ENCODE assay signal across 24 mouse cellular contexts in the genomic region with DNA sequence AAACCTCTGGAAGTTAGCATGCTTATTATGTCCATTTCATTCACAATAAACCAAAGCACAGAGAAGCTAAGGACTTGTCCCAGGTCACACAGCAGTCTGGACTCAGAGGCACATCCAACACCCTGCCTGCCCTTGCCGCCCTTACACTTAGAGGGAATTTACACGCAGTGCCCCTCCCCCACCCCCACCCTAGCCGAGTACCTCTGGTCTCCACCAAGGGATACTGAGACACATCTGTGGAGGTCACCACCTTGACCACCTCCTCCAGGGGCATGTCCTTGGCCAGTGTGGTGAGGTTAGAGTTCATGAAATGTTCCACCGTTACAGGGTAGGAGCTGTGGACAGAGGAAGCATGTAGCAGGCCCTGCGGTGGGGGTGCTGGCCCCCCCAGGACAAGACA. TPM values are rescaled to one million over a fixed set of nuclear protein-coding genes. Genes with fewer than 3 reads are reported as not detected.
"Had no signal": no experiment of that assay in that cellular context is flagged by ENCODE, and none has a peak within 500 bp of the region (broad histone marks: within the 10 kb centered on the region; RNA-seq: fewer than 3 reads in every experiment).

No protein-coding gene starts in this region.

- H3K27ac ChIP-seq: intestine, embryonic 15.5 days; left cerebral cortex, adult 2 months; limb, embryonic 12.5 days; limb, embryonic 15.5 days; liver, embryonic 14.5 days; macrophage; midbrain, embryonic 13.5 days; neural tube, embryonic 13.5 days; stomach, embryonic 15.5 days had no signal

- H3K9me3 ChIP-seq: intestine, embryonic 15.5 days; limb, embryonic 12.5 days; limb, embryonic 15.5 days; midbrain, embryonic 13.5 days; neural tube, embryonic 13.5 days; stomach, embryonic 15.5 days had no signal

- H3K4me2 ChIP-seq: intestine, embryonic 15.5 days; limb, embryonic 12.5 days; limb, embryonic 15.5 days; liver, embryonic 11.5 days; lung, embryonic 14.5 days; midbrain, embryonic 13.5 days; neural tube, embryonic 13.5 days; stomach, embryonic 15.5 days had no signal

- H3K4me1 ChIP-seq: intestine, embryonic 15.5 days had no signal

- H3K36me3 ChIP-seq: intestine, embryonic 15.5 days; limb, embryonic 12.5 days; limb, embryonic 15.5 days; midbrain, embryonic 13.5 days; neural tube, embryonic 13.5 days; stomach, embryonic 15.5 days had no signal

- H3K4me3 ChIP-seq: intestine, embryonic 15.5 days; left cerebral cortex, adult 2 months; limb, embryonic 12.5 days; limb, embryonic 15.5 days; midbrain, embryonic 13.5 days; myocyte; neural tube, embryonic 13.5 days; stomach, embryonic 15.5 days had no signal

- H3K9ac ChIP-seq: intestine, embryonic 15.5 days; limb, embryonic 12.5 days; limb, embryonic 15.5 days; liver, embryonic 14.5 days; liver, postnatal 0 days; lung, embryonic 14.5 days; midbrain, embryonic 13.5 days; neural tube, embryonic 13.5 days; stomach, embryonic 15.5 days had no signal

RNA-seq across cellular contexts. Expression of a gene that starts 10.6 kb away (rescaled TPM):
- total RNA-seq: layer of hippocampus, adult 8-10 months; layer of hippocampus, postnatal 10 days; layer of hippocampus, postnatal 36 days; left cerebral cortex, postnatal 10 days; left cerebral cortex, postnatal 36 days; megakaryocyte, adult 5-6 weeks; monocyte, adult 5-6 weeks; neutrophil, adult 5-6 weeks had no signal
- polyA plus RNA-seq: liver, embryonic 14.5 days; liver, postnatal 0 days; macrophage; midbrain, embryonic 13.5 days; neural tube, embryonic 13.5 days; urinary bladder, adult 2 months had no signal

RNA-seq across cellular contexts. Expression of a gene that starts 19.9 kb away (rescaled TPM):
- total RNA-seq: megakaryocyte, adult 5-6 weeks; monocyte, adult 5-6 weeks; neutrophil, adult 5-6 weeks had no signal
- polyA plus RNA-seq: macrophage had no signal

RNA-seq across cellular contexts. Expression of a gene that starts 27.9 kb away (rescaled TPM):
- total RNA-seq: layer of hippocampus, adult 8-10 months; layer of hippocampus, postnatal 10 days; layer of hippocampus, postnatal 36 days; left cerebral cortex, adult 2 months; left cerebral cortex, postnatal 10 days; megakaryocyte, adult 5-6 weeks; monocyte, adult 5-6 weeks; neutrophil, adult 5-6 weeks had no signal
- polyA plus RNA-seq: intestine, embryonic 15.5 days; limb, embryonic 12.5 days; limb, embryonic 15.5 days; liver, embryonic 11.5 days; liver, embryonic 14.5 days; liver, postnatal 0 days; lung, embryonic 14.5 days; lung, postnatal 0 days; macrophage; midbrain, embryonic 13.5 days; neural tube, embryonic 13.5 days; stomach, embryonic 15.5 days; thymus, postnatal 0 days had no signal

RNA-seq across cellular contexts. Expression of a gene that starts 32.6 kb away (rescaled TPM):
- total RNA-seq: layer of hippocampus, postnatal 36 days; megakaryocyte, adult 5-6 weeks; monocyte, adult 5-6 weeks; neutrophil, adult 5-6 weeks had no signal
- polyA plus RNA-seq: limb, embryonic 12.5 days; macrophage; midbrain, embryonic 13.5 days; neural tube, embryonic 13.5 days; thymus, postnatal 0 days had no signal

RNA-seq across cellular contexts. Expression of a gene that starts 48.0 kb away (rescaled TPM):
- total RNA-seq: megakaryocyte, adult 5-6 weeks; monocyte, adult 5-6 weeks; neutrophil, adult 5-6 weeks had no signal
- polyA plus RNA-seq: intestine, embryonic 15.5 days; limb, embryonic 12.5 days; limb, embryonic 15.5 days; liver, embryonic 11.5 days; liver, embryonic 14.5 days; liver, postnatal 0 days; lung, embryonic 14.5 days; lung, postnatal 0 days; macrophage; midbrain, embryonic 13.5 days; myocyte; neural tube, embryonic 13.5 days; stomach, embryonic 15.5 days; thymus, postnatal 0 days had no signal
